Mouse (Mus musculus) 416B (cell line): ENCODE measurements around the gene Arrdc4.

Experiments used
- DNase-seq: peaks from one replicate; pipeline ENCODE4 v3.0.0; 2011; ENCODE audit warnings: low read depth

Arrdc4 gene

GRCm38 (mm10) chr7:68748761-68749635 is at the start of gene Arrdc4:
Gene Arrdc4, minus strand, starts transcription at chr7:68749241.
- no peak for DNase-seq

GRCm38 (mm10) chr7:68795578-68795977 is 46.5 kb upstream of the Arrdc4 start:
- no peak for DNase-seq

GRCm38 (mm10) chr7:68788711-68789110 is 39.7 kb upstream of the Arrdc4 start:
- no peak for DNase-seq

- DNase-seq: no peak
These were observed 22.7 kb upstream of the Arrdc4 start for GRCm38 (mm10) chr7:68771757-68772094.

- no peak for DNase-seq
These were observed 22.1 kb upstream of the Arrdc4 start for GRCm38 (mm10) chr7:68770894-68771756.

- DNase-seq: no peak
These were observed 16.9 kb upstream of the Arrdc4 start for GRCm38 (mm10) chr7:68765926-68766325.

GRCm38 (mm10) chr7:68759148-68759724 is 10.2 kb upstream of the Arrdc4 start:
- no peak for DNase-seq

- no peak for DNase-seq
These were observed 7.7 kb upstream of the Arrdc4 start for GRCm38 (mm10) chr7:68756656-68757204.

- no peak for DNase-seq
These were observed 878 bp upstream of the Arrdc4 start for GRCm38 (mm10) chr7:68749919-68750318.

- DNase-seq: no peak
These were observed 680 bp downstream of the Arrdc4 start for GRCm38 (mm10) chr7:68748361-68748760.

- no peak for DNase-seq
These were observed 4.4 kb downstream of the Arrdc4 start for GRCm38 (mm10) chr7:68744616-68745015.

- no peak for DNase-seq
These were observed 4.8 kb downstream of the Arrdc4 start for GRCm38 (mm10) chr7:68744206-68744605.

GRCm38 (mm10) chr7:68740763-68741162 is 8.3 kb downstream of the Arrdc4 start:
- no peak for DNase-seq

- no peak for DNase-seq
These were observed 10.2 kb downstream of the Arrdc4 start for GRCm38 (mm10) chr7:68738676-68739399.

- DNase-seq: no peak
These were observed 22.7 kb downstream of the Arrdc4 start for GRCm38 (mm10) chr7:68726380-68726779.

GRCm38 (mm10) chr7:68724711-68725110 is 24.3 kb downstream of the Arrdc4 start:
- no peak for DNase-seq

GRCm38 (mm10) chr7:68721520-68721919 is 27.5 kb downstream of the Arrdc4 start:
- DNase-seq: no peak

GRCm38 (mm10) chr7:68717988-68718387 is 31.1 kb downstream of the Arrdc4 start:
- DNase-seq: no peak

GRCm38 (mm10) chr7:68717498-68717897 is 31.5 kb downstream of the Arrdc4 start:
- DNase-seq: no peak

- no peak for DNase-seq
These were observed 32.1 kb downstream of the Arrdc4 start for GRCm38 (mm10) chr7:68716926-68717325.

GRCm38 (mm10) chr7:68712928-68713327 is 36.1 kb downstream of the Arrdc4 start:
- no peak for DNase-seq

- no peak for DNase-seq
These were observed 36.6 kb downstream of the Arrdc4 start for GRCm38 (mm10) chr7:68712425-68712824.
